Mouse (Mus musculus): ENCODE measurements at regions not wholly inside any gene's neighbourhood (a gene's known extent, or its start where the extent isn't known, plus 50 kb on each side); places are given as distances from the start of the nearest gene placed in this dataset.
"Not testable (repeated sequence)": the region's sequence is repeated elsewhere in the genome, so short reads cannot be mapped to it uniquely, and the experiment has no call there.

DNA sequence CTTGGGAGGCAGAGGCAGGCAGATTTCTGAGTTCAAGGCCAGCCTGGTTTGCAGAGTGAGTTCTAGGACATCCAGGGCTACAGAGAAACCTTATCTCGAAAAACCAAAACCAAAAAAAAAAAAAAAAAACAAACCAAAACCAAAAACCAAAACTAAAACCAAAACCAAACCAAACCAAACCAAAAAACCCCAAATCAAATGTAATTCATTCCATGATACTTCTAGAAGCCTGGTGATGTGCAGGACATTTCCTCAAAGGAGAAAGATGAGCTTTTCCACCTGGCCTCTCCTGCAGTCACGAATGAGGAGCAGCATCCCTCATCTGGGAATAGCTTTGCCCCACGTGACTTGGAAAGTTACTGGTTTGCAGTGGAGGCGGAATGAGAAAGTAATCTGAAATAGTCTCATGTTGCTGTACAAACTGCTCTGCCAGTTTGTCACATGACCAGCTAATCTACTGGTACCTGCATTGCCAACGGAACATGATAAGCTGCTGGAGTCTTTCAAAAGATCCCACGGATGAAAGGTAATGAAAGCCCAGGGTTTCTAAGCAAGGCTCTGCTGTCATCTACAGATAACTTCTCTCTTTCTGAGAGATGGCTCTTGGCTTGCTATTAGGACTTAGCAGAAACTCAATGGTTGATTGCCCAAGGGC, 127.8 kb upstream of the Max start:
- DNase-seq (ENCODE audit: low read depth, low spot score), result no peak

DNA sequence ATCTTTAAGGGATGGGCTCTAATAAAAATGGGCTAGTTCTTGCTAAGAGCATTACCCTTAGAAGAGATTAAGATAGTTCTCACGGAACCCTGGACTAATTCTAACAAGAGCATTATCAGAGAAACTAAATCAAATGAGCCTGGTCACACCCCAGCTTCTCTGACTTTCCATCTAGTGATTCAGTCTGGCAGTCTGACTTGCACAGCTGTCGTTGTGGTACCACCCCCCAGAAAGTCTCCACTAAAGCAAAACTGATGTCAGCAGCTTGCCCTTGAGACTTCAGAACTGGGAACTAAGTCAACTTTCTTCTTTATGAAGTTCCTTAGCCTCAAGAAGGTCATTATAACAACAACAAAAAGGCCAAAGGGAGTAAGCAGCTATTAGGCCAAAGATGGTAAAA, 126.5 kb upstream of the Max start:
- no peak for DNase-seq (ENCODE audit: low read depth, low spot score)

DNA sequence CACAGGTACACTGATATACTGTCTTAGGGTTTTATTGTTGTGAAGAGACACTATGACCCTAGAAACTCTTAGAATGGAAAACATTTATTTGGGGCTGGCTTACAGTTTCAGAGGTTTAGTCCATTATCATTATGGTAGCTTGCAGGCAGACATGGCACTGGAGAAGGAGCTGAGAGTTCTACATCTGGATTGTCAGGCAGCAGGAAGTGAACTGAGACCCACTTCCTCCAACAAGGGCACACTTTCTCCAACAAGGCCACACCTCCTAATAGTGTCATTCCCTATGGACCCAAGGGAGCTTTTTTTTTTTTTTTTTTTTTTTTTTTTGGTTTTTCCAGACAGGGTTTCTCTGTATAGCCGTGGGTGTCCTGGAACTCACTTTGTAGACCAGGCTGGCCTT, 124.9 kb upstream of the Max start:
- not testable (repeated sequence) for DNase-seq (ENCODE audit: low read depth, low spot score)

DNA sequence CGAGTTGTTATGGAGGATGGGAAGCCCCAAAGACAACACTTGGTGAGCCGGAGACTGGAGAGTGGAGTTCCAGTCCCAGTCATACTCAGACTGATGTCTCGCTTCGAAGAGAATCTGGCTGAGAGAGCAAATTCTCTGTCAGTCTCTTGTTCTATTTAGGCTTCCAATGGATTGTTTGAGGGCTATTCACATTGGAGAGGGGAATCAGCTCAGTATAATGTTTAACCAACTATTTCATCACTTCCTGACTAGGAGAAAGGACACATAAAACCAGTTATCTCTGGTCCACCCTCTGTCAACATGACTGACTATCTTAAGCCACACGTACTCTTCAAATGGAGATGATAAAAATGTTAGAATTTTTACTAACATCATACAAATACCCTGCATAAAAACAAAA, 123.9 kb upstream of the Max start:
- no peak for DNase-seq (ENCODE audit: low read depth, low spot score)

DNA sequence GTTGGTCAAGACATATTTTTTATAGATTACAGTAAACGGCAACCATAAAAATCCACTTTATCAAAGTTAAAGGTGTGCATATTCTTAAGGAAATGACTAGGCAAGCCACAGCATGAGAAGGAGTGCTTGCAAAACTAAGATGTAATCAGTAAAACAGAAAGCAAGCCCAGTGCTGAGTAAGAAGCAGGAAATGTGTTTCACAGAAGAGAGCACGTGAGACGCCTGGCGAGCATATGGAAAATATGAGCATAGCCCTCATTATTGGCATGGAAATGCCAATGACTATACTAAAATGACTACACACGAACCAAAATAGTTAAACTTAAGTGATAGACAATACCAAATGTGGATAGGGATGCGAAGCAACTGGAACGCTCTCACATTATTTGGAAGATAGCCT, 123.2 kb upstream of the Max start:
- peak; percentile 78 for DNase-seq (ENCODE audit: low read depth, low spot score)

DNA sequence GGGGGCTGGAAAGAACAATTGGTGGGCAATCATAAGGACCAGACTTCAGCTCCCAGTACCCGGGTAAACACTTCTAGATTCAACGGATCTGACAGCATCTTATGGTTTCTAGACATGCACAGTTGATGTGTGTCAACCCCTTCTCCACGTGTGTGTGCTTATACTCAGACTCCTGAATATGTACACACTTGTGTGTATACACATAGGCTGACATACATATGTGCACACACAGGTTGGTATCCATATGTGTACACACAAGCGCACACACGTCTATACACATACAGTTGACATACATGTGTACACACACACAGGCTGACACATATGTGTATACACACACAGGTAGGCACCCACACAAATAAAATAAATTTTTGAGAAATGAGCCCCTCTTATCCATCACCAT, 122.7 kb upstream of the Max start:
- no peak for DNase-seq (ENCODE audit: low read depth, low spot score)

DNA sequence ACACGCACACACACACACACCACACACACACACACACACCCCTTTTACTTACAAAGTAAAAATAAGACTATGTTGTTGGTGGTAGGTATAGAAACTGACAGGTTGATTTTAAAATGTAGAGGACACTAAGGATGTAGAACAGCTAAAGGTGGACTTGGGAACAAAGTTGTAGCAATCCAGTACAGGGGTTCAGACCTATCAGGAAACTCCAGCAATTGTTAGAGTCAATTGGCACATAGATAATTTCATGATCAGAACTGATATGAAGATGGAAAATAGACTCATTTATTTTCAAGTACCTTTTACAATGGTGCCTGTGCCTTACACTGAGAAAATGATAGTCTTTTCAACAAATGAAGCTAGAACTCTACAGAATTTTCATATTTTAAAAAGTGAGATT, 122.3 kb upstream of the Max start:
- no peak for DNase-seq (ENCODE audit: low read depth, low spot score)

DNA sequence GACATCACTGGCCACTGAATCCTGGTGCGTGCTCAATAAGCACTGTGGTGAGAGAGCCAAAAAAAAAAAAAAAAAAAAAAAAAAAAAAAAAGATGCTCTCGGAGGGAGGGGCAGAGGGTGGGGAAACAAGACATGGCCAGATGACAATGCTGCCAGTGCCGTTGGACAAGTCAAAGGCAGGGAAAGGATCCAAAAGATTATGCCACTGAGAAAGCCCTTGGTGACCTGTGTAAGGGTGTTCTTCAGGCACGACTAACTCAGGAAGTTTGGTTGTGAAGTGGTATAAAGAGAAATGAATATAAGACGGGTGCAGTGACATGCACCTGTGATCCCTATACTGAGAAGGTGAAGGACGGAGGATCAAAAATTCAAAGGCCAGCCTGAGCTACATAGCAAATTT, 121.8 kb upstream of the Max start:
- no peak for DNase-seq (ENCODE audit: low read depth, low spot score)

DNA sequence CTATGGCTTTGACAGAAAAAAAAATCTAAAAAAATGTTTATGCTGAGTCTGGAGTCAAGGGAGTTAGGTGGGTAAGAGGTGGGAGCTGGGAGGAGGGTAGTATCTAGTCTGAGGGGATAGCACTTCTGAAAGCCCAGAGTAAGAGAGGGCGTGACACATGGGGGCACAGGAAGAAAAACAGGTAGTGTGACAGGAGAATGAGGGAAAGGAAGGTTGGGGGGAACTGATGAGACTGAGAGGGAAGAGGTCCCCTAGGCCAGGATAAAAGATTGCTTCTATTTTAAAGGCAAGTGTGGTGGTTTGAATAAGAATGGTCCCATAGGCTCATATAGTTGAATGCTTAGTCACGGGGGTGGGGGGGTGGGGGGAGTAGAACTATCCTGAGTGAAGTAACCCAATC, 119.8 kb upstream of the Max start:
- DNase-seq (ENCODE audit: low read depth, low spot score), result no peak

DNA sequence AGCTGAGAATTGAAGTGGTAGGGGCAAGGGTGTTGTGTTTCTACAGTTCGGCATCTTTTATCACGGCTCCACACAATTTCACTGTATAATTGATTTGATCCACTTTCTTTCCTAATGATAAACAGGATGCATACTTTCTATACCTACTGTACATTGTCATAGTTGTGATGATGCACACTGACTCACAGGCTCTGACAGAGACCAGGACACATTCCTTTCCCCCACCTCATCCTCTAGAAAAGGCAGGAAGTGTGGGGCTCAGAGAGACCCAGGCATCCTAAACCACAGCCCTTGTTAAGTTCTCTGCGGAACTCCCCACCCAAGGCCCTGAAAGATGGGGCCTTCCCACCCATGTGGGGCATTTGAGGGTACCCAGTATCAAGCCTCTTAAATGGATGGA, 117.5 kb upstream of the Max start:
- DNase-seq (ENCODE audit: low read depth, low spot score), result no peak

DNA sequence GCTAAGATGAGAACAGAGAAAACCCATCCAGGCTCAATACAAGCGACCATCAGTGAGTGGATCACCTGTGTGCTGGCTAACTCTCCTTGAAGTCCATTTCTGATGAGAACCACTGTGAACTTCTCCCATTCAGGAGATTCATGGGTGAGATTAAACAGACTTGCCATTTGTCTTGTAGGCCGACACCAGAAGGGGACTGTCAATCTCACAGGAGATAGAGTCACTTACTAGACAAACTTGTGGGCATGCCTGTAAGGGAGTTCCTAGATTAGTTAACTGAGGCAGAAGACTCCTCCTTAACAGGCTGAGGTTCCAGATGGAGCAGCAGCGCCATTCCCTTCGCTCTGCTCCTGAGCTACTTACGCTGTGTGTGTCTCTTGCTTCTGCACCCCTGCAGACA, 114.7 kb upstream of the Max start:
- no peak for DNase-seq (ENCODE audit: low read depth, low spot score)

DNA sequence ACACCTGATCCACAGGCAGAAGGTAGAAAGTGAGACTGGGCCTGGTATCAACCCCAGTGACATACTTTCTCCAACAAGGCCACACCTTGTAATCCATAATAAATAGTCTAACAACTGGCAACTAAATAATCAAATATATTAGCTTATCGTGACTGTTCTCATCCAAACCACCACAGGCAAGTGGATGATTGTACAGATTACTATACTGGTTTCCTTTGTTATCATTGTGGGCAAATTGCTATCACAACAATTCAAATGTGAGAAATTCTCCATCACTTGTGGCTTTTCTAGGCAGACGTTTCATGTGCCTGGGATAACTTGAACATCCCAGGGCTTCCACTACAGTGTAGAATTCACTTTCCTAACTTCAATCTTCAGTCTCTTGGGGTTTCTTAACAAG, 112.6 kb upstream of the Max start:
- DNase-seq (ENCODE audit: low read depth, low spot score), result no peak

DNA sequence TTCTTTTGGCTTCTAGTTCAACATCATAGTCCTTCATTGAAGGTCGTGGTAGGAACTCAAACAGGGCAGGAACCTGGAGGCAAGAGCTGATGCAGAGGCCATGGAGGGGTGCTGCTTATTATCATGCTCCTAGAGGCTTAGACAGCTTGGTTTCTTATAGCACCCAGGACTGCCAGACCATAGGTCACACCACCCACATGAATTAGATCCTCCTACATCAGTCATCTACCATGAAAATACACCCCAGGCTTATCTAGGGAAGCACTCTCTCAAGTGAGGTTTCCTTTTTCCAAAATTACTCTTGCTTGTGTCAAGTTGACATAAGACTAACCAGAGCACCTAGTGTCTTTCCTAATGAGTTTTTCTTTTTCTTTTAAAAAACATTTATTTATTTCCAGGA, 109.7 kb upstream of the Max start:
- DNase-seq (ENCODE audit: low read depth, low spot score), result no peak

DNA sequence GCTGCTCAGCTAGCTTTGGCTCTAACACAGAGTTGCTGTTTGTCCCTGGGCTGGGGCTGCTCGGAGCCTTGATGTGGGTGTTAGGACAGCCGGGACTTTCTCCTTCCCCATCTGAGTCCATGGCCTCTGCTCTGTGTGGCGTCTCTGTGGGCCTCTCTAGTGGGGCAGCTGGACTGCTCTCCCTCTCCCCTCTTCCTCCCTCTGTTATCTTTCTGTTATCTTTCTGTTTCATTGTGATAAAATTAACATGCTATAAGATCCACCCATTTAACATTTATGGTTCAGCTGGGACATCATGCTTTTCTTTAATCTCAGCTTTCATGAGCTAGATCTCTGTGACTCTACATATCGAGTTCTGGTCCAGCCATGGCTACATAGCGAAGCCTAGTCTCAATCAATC, 105.9 kb upstream of the Max start:
- no peak for DNase-seq (ENCODE audit: low read depth, low spot score)

DNA sequence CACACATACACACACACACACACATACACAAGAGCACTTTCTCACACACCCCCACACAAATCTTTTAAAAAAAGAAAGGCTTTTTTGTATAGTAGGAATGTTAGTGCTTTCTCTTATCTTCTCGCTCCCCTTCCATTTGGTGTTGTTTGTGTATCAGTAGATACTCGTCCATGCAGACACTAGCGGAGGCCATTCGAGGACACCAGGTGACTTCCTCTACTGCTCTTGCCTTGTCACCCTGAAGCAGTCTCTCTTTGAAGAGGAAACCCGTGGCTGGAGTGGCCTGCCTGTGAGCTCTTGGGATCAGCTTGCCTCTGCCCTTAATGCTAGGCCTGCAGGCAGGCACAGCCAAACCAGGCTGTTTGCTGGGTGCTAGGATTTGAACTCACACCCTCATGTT, 105.1 kb upstream of the Max start:
- DNase-seq (ENCODE audit: low read depth, low spot score), result no peak

DNA sequence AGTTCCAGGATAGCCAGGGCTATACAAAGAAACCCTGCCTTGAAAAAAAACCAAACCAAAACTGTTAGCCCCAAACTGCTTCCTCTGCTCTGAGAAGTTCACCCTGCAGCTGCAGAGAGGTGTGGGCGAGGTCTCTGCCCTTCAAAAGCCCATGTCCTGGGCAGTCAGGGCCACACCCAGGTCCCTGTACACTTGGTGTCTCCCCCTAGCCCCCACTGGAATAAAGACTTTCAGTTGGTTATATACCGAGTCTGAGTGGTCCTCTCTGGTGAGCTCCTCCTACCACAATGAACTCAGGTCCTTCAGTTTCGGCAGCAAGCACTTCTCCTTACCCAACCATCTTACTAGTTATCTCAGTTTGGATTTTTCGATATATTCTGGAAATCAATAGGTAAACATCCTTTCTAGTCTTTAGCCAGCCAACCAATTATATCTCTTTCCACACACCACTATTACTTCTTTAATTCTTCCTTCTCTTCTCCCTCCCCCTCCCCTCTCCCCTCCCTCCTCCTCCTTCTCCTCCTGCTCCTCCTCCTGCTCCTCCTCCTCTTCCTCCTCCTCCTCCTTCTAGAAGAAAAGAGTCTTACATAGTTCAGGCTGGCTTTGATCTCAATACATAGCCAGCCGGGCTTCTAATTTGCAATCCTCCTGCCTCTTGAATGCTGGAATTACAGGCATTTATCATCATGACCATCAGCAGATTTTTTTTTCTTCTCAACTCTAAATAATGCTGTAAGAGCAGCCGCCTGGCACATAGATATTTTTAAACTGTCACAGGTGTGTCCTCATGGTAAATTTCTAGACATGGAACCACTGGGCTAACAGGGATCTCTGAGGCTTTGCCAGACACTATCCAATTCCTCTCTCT, 103.9 kb upstream of the Max start:
- peak; percentile 9 for DNase-seq (ENCODE audit: low read depth, low spot score)

DNA sequence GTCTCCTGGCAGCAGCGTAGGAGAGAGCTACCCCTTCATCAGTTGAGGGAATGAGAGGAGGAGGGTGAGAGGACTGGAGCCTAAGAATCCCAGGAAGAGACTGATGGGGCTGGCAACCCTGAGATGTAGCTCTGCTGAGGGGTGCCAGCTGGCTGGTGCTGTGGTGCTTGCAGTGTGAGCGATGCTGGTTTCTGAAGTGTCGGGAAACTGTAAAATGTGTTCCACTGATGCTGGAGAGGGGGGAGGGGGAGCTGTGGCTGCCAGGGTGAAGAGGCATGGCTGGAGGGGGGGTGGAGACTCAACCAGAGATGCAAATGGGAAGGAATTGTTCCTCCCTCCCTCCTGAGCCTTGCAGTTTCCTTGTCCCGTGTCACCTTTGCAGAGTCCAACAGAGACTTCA, 102.0 kb upstream of the Max start:
- DNase-seq (ENCODE audit: low read depth, low spot score), result no peak

DNA sequence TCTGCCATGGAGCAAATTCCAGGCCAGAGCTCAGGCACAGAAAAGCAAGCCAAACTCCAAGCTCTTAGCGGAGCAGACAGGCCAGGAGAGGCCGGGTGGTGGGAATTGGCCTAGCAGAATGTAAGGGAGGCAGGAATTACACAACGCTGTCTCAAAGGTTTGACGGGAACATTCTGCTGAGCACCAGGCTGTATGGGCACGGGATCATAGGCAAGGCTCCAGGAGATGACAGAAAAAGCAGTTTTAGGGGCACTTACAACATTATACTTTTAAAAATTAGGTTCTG, 99.5 kb upstream of the Max start:
- no peak for DNase-seq (ENCODE audit: low read depth, low spot score)

DNA sequence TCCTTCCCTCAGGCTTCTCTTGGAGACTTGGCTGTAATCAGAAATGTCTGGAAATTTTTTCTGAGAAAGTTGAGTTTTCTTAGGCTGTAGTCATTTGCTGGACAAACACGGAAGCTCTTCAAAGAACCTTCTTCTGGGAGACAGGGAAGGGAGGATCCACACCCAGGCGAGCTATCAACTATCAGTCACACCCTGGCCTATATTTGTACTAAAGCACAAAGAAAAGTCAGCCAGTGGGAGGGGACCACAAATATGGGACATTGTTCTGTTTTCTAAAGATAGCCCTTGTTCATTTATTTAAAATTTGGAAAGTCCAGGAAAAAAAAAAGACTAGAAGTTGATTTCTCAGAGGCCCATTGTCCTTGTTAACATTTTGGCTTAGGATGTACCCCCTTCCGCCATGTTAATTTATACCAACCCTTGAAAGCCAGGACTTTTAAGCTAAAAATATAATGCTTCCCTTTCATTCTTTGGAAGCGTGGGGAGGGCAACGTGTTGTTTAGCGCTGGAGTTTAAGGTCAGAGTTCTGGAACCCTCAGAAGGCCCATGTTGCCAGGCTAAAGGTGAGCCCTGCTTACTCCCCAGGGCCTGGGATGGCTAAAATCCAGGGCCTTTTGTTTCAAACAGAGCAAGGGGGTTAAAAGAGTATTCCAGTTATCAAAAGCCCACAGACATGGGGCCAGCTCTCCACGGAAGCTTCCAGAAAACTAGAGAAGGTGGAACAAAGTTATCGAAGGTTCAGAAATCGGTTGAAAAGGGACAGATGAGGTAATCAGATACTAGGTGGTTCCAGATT, 99.0 kb upstream of the Max start:
- DNase-seq (ENCODE audit: low read depth, low spot score), result no peak

DNA sequence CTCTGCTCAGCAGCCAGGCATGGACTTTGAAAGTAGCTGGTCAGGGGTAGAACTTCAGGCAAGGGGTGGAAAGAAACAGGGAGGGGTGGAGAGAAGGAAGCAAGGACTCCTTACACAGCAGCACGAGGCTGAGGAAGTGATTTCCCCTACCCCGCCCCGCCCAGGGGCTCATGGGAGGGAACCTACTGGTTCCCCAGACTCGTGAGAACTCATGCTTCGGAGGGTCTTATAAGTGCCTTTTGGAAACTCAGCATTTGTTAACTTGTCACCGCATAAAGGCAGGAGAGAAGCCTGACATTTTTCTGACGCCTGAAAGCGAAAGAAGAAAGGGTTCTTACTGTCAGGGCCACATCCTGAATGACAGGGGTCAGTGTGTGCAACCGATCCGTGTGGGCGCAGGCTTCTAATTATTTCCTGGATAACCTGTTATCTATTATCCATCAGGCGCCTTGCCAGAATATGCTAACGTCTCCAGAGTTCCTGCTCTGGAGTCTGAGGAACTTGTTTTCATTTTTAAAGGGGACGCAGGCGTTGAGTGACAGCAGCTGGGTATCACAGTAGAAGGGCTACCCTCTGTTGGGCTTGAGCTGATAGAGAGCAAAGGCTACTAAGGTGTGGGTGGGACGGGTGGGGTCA, 98.2 kb upstream of the Max start:
- DNase-seq (ENCODE audit: low read depth, low spot score), result peak; percentile 59

DNA sequence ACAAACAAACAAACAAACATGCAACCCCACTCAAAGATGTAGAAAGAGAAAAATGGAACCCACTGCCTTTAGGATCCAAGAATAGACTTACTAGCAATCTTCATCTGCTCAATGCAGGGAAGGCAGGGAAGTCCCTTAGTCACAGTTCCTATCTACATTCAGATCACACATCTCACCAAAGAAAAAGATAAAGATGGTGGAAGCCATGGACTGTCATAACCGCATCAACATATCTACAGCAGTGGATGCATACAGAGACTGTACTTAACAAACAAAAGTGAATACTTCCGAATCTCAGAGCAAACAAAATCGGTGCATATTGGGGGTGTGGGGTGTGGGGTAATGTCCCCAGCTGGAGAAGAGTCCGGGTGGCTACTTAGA, 97.7 kb upstream of the Max start:
- peak; percentile 25 for DNase-seq (ENCODE audit: low read depth, low spot score)

DNA sequence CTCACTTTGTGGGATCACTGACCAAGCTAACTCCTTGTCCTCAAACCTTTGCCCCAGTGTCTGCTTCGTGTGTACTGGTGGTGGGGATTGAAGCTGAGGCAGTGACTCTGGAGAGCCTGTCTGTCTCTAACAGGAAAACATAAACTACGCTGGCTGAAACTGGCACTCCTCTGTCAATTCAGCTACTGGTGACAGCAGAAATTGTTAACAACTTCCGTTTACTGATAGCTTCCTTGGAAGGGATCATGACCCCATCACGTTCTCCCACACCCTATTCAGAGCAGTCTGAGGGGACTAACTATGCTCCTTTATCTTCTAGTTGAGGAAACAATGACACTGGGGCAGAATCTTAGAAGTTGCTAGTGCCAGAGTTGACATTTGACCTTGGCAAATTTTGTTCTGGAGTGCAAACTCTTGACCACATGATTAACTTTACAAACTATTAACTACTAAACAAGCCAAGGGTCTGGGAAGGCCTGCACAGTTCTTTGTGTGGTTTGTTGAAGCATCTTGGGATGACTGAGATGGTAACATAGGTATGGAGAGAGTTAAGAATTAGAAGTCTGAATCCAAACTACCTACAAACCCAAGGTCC, 96.7 kb upstream of the Max start:
- no peak for DNase-seq (ENCODE audit: low read depth, low spot score)

All from CD4-positive, CD25-positive, alpha-beta regulatory T cell, adult 2 months (primary cell).